ENCODE assay signal across 15 mouse cellular contexts in genomic region chr4:139013281-139013680, GRCm38 (mm10). TPM values are rescaled to one million over a fixed set of nuclear protein-coding genes. Genes with fewer than 3 reads are reported as not detected.
"Had no signal": no experiment of that assay in that cellular context is flagged by ENCODE, and none has a peak within 500 bp of the region (broad histone marks: within the 10 kb centered on the region; RNA-seq: fewer than 3 reads in every experiment).

No protein-coding gene starts in this region.

- H3K27ac ChIP-seq: layer of hippocampus, adult 2 months; limb, embryonic 12.5 days; liver, embryonic 13.5 days; midbrain, embryonic 13.5 days had no signal

- H3K9ac ChIP-seq: limb, embryonic 12.5 days; liver, embryonic 13.5 days; liver, postnatal 0 days; midbrain, embryonic 13.5 days had no signal

- H3K4me2 ChIP-seq: limb, embryonic 12.5 days; liver, embryonic 13.5 days; midbrain, embryonic 13.5 days had no signal

- H3K9me3 ChIP-seq: liver, embryonic 13.5 days; midbrain, embryonic 13.5 days had no signal

- DNase-seq: liver; liver, embryonic 13.5 days; liver, postnatal 0 days; lung, postnatal 36 days; thymus, postnatal 36 days had no signal

- ATAC-seq: inflammation-experienced regulatory T-cells, adult 6 months; intestine, postnatal 0 days; liver, postnatal 0 days; midbrain, embryonic 13.5 days had no signal

- H3K27me3 ChIP-seq: limb, embryonic 12.5 days; liver, embryonic 13.5 days; midbrain, embryonic 13.5 days had no signal

- H3K4me1 ChIP-seq: limb, embryonic 12.5 days; liver, embryonic 13.5 days had no signal

- H3K36me3 ChIP-seq: limb, embryonic 12.5 days; liver, embryonic 13.5 days; midbrain, embryonic 13.5 days had no signal

- H3K4me3 ChIP-seq: layer of hippocampus, adult 2 months; limb, embryonic 12.5 days; liver, embryonic 13.5 days; midbrain, embryonic 13.5 days had no signal

RNA-seq across cellular contexts. Expression of gene Rnf186, which starts 46.4 kb away (rescaled TPM):
- total RNA-seq: layer of hippocampus, adult 2 months; layer of hippocampus, postnatal 10 days; left cerebral cortex, postnatal 36 days; megakaryocyte progenitor cell, adult 5-6 weeks; midbrain, postnatal 0 days had no signal
- polyA plus RNA-seq: inflammation-experienced regulatory T-cells, adult 6 months; limb, embryonic 12.5 days; midbrain, postnatal 0 days; neural tube, embryonic 14.5 days had no signal
